In genomic region chr7:96267266-96267665, GRCm38 (mm10) we compare ENCODE assay signal across 11 mouse cellular contexts.
DNase-seq lines count a peak whose midpoint lies in the region; ATAC-seq and TF ChIP-seq lines count a peak whose summit lies in the region.
"Had no signal": no experiment of that assay in that cellular context is flagged by ENCODE, and none has a peak within 500 bp of the region (broad histone marks: within the 10 kb centered on the region; RNA-seq: fewer than 3 reads in every experiment).

No protein-coding gene starts in this region.

- TF ChIP-seq CTCF in lung, postnatal 0 days (IDR thresholded peaks at IDR 0.05), result no peak

- DNase-seq in embryo, embryonic 10.5 days (ENCODE audit: low spot score), result peak; percentile 13
- DNase-seq in embryo, embryonic 9.5 days (ENCODE audit: extremely low spot score), result no peak
- peak; percentile 16 for DNase-seq in kidney, postnatal 10 days
- peak; percentile 39 for DNase-seq in adipocyte (ENCODE audit: low spot score)
- DNase-seq in lung, postnatal 0 days (ENCODE audit: low spot score), result peak; percentile 69
- no peak for DNase-seq in spleen, postnatal 14 days (ENCODE audit: low spot score in 2 of 2)
- DNase-seq in kidney, adult 18-20 months, result no peak
- DNase-seq: B cell, adult 2 months; cerebellum, adult 9-11 months had no signal

- no peak overlapping the region for H3K27ac ChIP-seq in kidney, embryonic 15.5 days
- no peak overlapping the region for H3K27ac ChIP-seq in lung, postnatal 0 days (ENCODE audit: low read length)

- H3K9ac ChIP-seq in kidney, embryonic 15.5 days, result no peak overlapping the region
- H3K9ac ChIP-seq in lung, postnatal 0 days (replicated peaks; ENCODE audit: low read depth), result no peak overlapping the region

- H3K27me3 ChIP-seq in kidney, embryonic 15.5 days, result no peaks in the 10 kb centered on the region
- H3K27me3 ChIP-seq in lung, postnatal 0 days (replicated peaks; ENCODE audit: insufficient read depth, low read length), result no peaks in the 10 kb centered on the region

- no peak overlapping the region for H3K4me3 ChIP-seq in kidney, embryonic 15.5 days (replicated peaks)
- H3K4me3 ChIP-seq in lung, postnatal 0 days (ENCODE audit: low read depth, low read length), result no peak overlapping the region

- no peak for ATAC-seq in kidney, embryonic 15.5 days (replicated peaks; ENCODE audit: low FRiP score)
- peak; percentile 50 for ATAC-seq in lung, postnatal 0 days
- ATAC-seq: inflammation-experienced regulatory T-cells, adult 6 months had no signal

- H3K4me2 ChIP-seq in kidney, embryonic 15.5 days, result no peak overlapping the region
- H3K4me2 ChIP-seq in lung, postnatal 0 days (replicated peaks; ENCODE audit: low read depth, low read length), result no peak overlapping the region

- TF ChIP-seq EP300 in lung, postnatal 0 days (IDR thresholded peaks at IDR 0.05), result no peak; the same call in 1 of the 2 replicates

- peaks cover 3% of the 10 kb centered on the region; the same call in 1 of the 2 replicates for H3K4me1 ChIP-seq in kidney, embryonic 15.5 days
- no peaks in the 10 kb centered on the region for H3K4me1 ChIP-seq in lung, postnatal 0 days (ENCODE audit: insufficient read depth, low read depth, low read length)

- 21% methylated on average over 6 of the region's 6 CpGs for WGBS in kidney, embryonic 15.5 days
- whole genome bisulfite sequencing in lung, postnatal 0 days, result 32% methylated on average over 6 of the region's 6 CpGs

- no peaks in the 10 kb centered on the region for H3K9me3 ChIP-seq in kidney, embryonic 15.5 days (replicated peaks)
- no peaks in the 10 kb centered on the region for H3K9me3 ChIP-seq in lung, postnatal 0 days (ENCODE audit: low read length)

- no peaks in the 10 kb centered on the region for H3K36me3 ChIP-seq in kidney, embryonic 15.5 days
- no peaks in the 10 kb centered on the region for H3K36me3 ChIP-seq in lung, postnatal 0 days (ENCODE audit: insufficient read depth, low read length)

Comparison
In these comparisons a context has a peak if more than half of its experiments do, and no peak if none do; other contexts are left out.
1. DNase-seq: peak in embryo, embryonic 10.5 days (single experiment), kidney, postnatal 10 days (single experiment), adipocyte (single experiment) and lung, postnatal 0 days (single experiment); none in embryo, embryonic 9.5 days (single experiment), spleen, postnatal 14 days (0 of 2) and kidney, adult 18-20 months (single experiment).